Mouse (Mus musculus) stomach, postnatal 0 days (tissue): ENCODE results near the gene Ddah2.

Experiments used
- CTCF ChIP-seq: IDR thresholded peaks from 2 replicates; pipeline ENCODE4 v1.5.1; 2016; ENCODE audit warnings: antibody characterized with exemption, low read depth, mild to moderate bottlenecking, moderate library complexity
- EP300 ChIP-seq: optimal IDR thresholded peaks from 2 replicates; pipeline ENCODE3; 2016; ENCODE audit warnings: antibody characterized with exemption

- TF ChIP-seq CTCF (no peak), EP300 (no peak)
These were observed 12.0 kb upstream of the Ddah2 start, which contains the start of gene Msh5 for GRCm38 (mm10) chr17:35046681-35047455.
